Mouse (Mus musculus): ENCODE results near the gene Tmem39a.

Tmem39a gene

GRCm38 (mm10) chr16:38635833-38636390, 77.4 kb downstream of the Tmem39a start:
- CTCF ChIA-PET, result interaction anchor here (0.5 to 0.7 kb wide), 3 partner anchors 20 to 74 kb away, joined by 3 read pairs; no protein-coding TSS in a partner anchor

- CTCF ChIA-PET, result interaction anchor here (0.6 kb wide), 1 partner anchor 232 kb away, joined by 4 read pairs; no protein-coding TSS in a partner anchor
Measured at GRCm38 (mm10) chr16:38636682-38637081, 78.2 kb downstream of the Tmem39a start.

- CTCF ChIA-PET, result interaction anchor here (0.6 kb wide), 1 partner anchor 232 kb away, joined by 4 read pairs; no protein-coding TSS in a partner anchor
Measured at GRCm38 (mm10) chr16:38637085-38637484, 78.6 kb downstream of the Tmem39a start.
